Mouse (Mus musculus) C2C12 (cell line): ENCODE results near the gene H2-DMa. TPM values are rescaled to one million over a fixed set of nuclear protein-coding genes. Genes with fewer than 3 reads are reported as not detected.

Source experiments
- H3K27me3 ChIP-seq: one replicate; pipeline ENCODE4 v1.6.1; 2011; ENCODE audit not compliant: control insufficient read depth, insufficient read depth, insufficient read length
- H3K36me3 ChIP-seq: one replicate; pipeline ENCODE4 v1.6.1; 2011; ENCODE audit not compliant: control insufficient read depth, insufficient read depth
- H3K4me3 ChIP-seq: one replicate; pipeline ENCODE4 v1.5.1; 2011; ENCODE audit warnings: mild to moderate bottlenecking, control low read depth; ENCODE audit not compliant: poor library complexity, insufficient read depth, severe bottlenecking
- H3K79me2 ChIP-seq: one replicate; pipeline ENCODE4 v1.6.1; 2011; ENCODE audit not compliant: control insufficient read depth, insufficient read depth
- H3K79me3 ChIP-seq: one replicate; pipeline ENCODE4 v1.6.1; 2011; ENCODE audit warnings: low read depth, control low read depth
- H3ac ChIP-seq: one replicate; pipeline ENCODE3; 2011; ENCODE audit warnings: low read depth; ENCODE audit not compliant: control insufficient read depth, insufficient read length
- CEBPB ChIP-seq: IDR thresholded peaks from one replicate; pipeline ENCODE4 v1.6.1; 2011; ENCODE audit warnings: low read depth, mild to moderate bottlenecking, control low read depth, moderate library complexity
- CTCF ChIP-seq: IDR thresholded peaks from one replicate; pipeline ENCODE4 v1.5.1; 2011; ENCODE audit not compliant: control insufficient read depth, insufficient read depth, insufficient read length
- FOSL1 ChIP-seq: IDR thresholded peaks from one replicate; pipeline ENCODE4 v1.8.0; 2011; ENCODE audit warnings: mild to moderate bottlenecking, low read length; ENCODE audit not compliant: poor library complexity, insufficient read depth, severe bottlenecking
- MAX ChIP-seq: IDR thresholded peaks from one replicate; pipeline ENCODE4 v1.6.1; 2011; ENCODE audit warnings: mild to moderate bottlenecking, control low read depth
- MYOD1 ChIP-seq: IDR thresholded peaks from one replicate; pipeline ENCODE4 v1.6.1; 2011; ENCODE audit warnings: low read depth; ENCODE audit not compliant: control insufficient read depth, insufficient read length
- MYOG ChIP-seq: IDR thresholded peaks from one replicate; pipeline ENCODE4 v1.6.1; 2011; ENCODE audit not compliant: control insufficient read depth, insufficient read length; ENCODE audit errors: extremely low read depth
- USF1 ChIP-seq: IDR thresholded peaks from one replicate; pipeline ENCODE4 v1.6.1; 2011; ENCODE audit warnings: low read depth, mild to moderate bottlenecking, control low read depth, moderate library complexity
- polyA plus RNA-seq: library from polyadenylated mRNA; unstranded; fragments of >200 nt; fragmentation: generic; extraction: Trizol; gene quantifications from one replicate; pipeline ENCODE4 v1.2.1, GENCODE M21; 2012; ENCODE audit warnings: missing spikeins

Gene H2-DMa
- polyA plus RNA-seq, 1 experiment = 5.2 TPM

DNA sequence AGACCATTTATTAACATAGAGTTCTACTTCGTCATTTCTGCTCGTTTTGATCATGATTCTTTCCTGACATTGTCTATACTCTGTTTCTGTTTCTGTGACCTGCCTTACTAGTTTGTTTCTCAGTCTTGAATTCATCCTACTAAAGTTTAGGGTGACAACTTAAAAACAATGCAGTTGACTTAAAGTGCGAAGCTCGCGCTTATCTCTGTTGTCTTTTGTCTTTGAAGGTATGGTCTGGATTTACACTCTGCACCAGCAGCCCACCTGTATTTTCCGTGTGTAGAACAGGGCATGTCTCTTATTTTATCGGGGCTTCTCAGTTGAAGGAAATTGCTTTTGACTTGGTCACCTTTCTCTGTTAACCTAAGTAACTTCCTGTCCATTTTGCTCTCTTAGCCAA lies 3.8 kb downstream of the H2-DMa start:
- Histone ChIP-seq H3K4me3 (peak overlapping the region; percentile 86), H3K79me2 (peaks cover 91% of the 10 kb centered on the region), H3K36me3 (peaks cover 15% of the 10 kb centered on the region), H3ac (peak overlapping the region; percentile 71), H3K79me3 (peaks cover 50% of the 10 kb centered on the region), H3K27me3 (no peaks in the 10 kb centered on the region)
- TF ChIP-seq FOSL1 (no peak), USF1 (no peak), MAX (no peak), CEBPB (no peak), MYOD1 (no peak), CTCF (no peak), MYOG (no peak)

- Histone ChIP-seq H3K27me3 (no peaks in the 10 kb centered on the region), H3K79me3 (peaks cover 45% of the 10 kb centered on the region), H3K79me2 (peaks cover 87% of the 10 kb centered on the region), H3K4me3 (peak overlapping the region; percentile 86), H3ac (peak overlapping the region; percentile 27), H3K36me3 (peaks cover 13% of the 10 kb centered on the region)
- TF ChIP-seq FOSL1 (no peak), MYOD1 (no peak), MAX (no peak), CEBPB (no peak), MYOG (no peak), USF1 (no peak), CTCF (no peak)
Measured at GRCm38 (mm10) chr17:34123518-34123917, 4.2 kb downstream of the H2-DMa start.

DNA sequence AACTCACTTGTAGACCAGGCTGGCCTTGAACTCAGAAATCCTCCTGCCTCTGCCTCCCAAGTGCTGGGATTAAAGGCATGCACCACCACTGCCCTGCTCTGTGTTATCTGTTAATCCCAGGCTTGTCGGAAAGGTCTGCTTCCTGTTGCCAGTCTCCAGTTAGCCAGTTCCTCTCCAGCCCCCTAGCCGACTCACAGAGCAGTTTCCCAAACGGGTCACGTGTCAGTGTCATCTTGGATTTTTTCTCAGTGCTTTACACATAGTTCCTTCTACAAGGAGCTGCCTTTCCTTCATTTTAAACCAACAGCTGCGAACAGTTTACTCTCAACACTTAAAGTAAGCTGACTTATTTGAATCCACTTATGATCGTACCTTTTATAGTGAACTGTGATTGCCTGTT lies 5.3 kb downstream of the H2-DMa start:
- Histone ChIP-seq H3K79me2 (peaks cover 77% of the 10 kb centered on the region), H3K27me3 (no peaks in the 10 kb centered on the region), H3ac (no peak overlapping the region), H3K36me3 (peaks cover 8% of the 10 kb centered on the region), H3K4me3 (no peak overlapping the region), H3K79me3 (peaks cover 41% of the 10 kb centered on the region)
- peak; percentile 55 for TF ChIP-seq USF1
- no peak for TF ChIP-seq MAX

DNA sequence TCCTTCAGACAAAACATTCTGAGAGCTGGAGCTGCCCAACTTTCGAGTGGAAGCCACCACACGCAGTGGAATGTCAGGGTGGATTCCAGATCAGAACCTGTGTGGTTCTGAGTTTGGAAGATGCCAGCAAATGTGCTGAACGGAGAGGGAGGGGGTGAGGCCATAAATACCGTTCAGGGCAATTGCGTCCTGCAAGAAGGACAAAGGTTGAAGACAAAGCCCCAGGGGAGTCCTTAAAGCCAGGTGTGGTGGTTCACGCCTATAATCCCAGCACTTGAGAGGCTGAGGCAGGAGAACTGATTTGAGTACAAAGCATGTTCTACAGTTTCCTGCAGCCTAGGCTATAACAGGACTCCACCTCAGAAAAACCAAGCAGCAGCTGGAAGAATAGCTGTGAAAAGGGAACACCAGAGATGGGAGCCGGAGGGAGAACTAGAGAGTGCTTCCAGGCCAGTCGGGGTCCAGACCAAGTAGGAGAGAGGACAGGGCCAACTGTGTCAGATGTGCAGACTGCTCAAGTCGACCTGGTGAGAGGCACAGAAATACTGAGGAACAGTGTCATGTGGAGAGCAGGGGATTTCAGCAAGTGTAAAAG lies 7.6 kb downstream of the H2-DMa start:
- H3K79me3 ChIP-seq = peaks cover 31% of the 10 kb centered on the region
- H3K79me2 ChIP-seq = peaks cover 56% of the 10 kb centered on the region
- H3ac ChIP-seq = no peak overlapping the region
- no peak for TF ChIP-seq USF1
- no peak overlapping the region for H3K4me3 ChIP-seq
- H3K27me3 ChIP-seq = no peaks in the 10 kb centered on the region
- H3K36me3 ChIP-seq = peaks cover 5% of the 10 kb centered on the region

DNA sequence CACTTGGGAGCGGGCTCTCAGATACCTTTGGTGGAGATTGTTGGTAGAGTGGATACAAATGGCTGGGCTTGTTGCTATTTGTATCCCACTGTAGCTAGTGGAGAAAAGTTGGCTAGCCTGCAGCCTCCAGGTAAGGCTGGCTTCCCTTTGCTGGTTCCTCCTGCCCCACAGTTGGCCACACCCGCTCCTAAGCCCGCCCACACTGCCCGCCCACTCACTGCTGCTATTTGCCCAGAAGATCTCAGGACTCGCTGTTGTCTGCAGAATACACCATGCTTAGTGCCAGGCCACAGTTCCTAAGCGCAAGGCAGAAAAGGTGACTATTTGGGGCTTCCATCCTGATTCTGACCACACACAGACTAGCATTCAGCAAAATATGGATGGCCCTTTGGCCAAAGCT lies 8.1 kb downstream of the H2-DMa start:
- Histone ChIP-seq H3K4me3 (no peak overlapping the region), H3K79me2 (peaks cover 52% of the 10 kb centered on the region), H3K27me3 (no peaks in the 10 kb centered on the region), H3ac (no peak overlapping the region), H3K36me3 (peaks cover 5% of the 10 kb centered on the region), H3K79me3 (peaks cover 31% of the 10 kb centered on the region)
- TF ChIP-seq MYOD1 = no peak
- no peak for TF ChIP-seq CEBPB
- TF ChIP-seq CTCF = no peak
- no peak for TF ChIP-seq MAX
- no peak for TF ChIP-seq FOSL1
- TF ChIP-seq MYOG = no peak
- TF ChIP-seq USF1 = no peak

DNA sequence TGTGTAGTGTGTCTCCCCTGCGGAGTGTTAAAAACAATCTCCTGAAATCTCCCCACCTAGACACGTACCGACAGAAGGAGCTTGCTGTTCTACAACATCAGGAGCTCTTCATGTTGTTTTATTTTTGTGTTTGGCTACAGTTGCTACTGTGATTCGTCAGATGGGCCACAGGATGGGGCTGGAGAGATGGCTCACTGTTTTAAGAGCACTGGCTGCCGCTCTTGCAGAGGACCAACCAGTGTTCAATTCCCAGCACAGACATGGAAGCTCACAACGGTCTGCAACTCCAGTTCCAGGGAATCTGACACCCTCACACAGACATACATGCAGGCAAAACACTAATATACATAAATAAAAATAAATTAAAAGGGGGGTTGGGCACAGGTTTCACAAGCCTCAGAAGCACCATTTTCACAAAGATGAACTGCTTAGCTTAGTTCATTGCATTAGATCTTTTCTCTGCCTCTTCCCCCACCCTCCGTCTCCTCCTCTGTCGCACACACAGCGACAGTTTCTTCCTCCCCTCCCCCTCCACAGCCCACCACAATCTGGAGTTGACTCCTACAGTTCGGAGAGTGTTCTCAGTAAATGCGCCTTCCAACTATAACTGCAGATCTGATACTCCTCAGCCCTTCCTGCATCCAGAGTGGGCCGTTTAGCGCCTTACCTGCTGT lies 9.1 kb downstream of the H2-DMa start:
- H3K79me3 ChIP-seq = peaks cover 25% of the 10 kb centered on the region
- no peak for TF ChIP-seq CEBPB
- TF ChIP-seq MYOD1 = no peak
- no peak for TF ChIP-seq CTCF
- TF ChIP-seq MYOG = no peak
- TF ChIP-seq USF1 = no peak
- no peak for TF ChIP-seq FOSL1
- H3ac ChIP-seq = no peak overlapping the region
- no peaks in the 10 kb centered on the region for H3K27me3 ChIP-seq
- H3K4me3 ChIP-seq = no peak overlapping the region
- peaks cover 5% of the 10 kb centered on the region for H3K36me3 ChIP-seq
- H3K79me2 ChIP-seq = peaks cover 43% of the 10 kb centered on the region
